ENCODE assay signal across 7 mouse cellular contexts in the genomic region with DNA sequence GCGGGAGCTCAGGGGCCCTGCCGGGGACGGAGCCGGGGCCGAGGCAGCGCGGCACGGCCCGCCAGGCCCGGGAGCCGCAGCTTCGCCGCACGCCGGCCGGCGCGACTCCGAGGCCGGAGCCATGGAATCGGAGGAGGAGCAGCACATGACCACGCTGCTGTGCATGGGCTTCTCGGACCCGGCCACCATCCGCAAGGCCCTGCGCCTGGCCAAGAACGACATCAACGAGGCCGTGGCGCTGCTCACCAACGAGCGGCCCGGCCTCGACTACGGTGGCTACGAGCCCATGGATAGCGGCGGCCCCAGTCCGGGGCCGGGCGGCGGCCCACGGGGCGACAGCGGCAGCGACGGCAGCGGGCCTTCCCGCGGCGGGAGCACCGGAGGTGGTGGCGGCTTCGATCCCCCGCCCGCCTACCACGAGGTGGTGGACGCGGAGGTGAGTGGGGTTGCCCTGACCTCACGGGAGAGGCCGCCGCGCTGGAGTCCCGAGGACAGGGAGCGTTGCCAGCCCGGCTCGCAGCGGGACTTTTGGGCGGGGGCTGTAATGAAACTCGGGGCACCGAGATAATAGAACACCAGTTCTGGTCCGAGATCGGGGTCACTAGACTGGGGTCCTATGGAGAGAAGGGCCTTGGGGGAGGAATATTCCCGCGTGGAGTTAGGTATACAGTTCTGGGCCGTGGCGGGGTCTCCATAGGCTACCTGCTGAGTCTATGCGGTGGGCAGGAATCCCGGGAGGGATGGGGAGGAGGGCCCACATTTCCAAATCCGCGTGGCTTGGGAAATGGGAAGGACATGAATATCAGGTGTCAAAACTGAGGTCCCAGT. TPM values are rescaled to one million over a fixed set of nuclear protein-coding genes. Genes with fewer than 3 reads are reported as not detected.
A peak's percentile ranks its signal among the peaks of the same experiment; 100 is the strongest.
DNase-seq lines count a peak whose midpoint lies in the region; ATAC-seq lines count a peak whose summit lies in the region.

No protein-coding gene starts in this region.

- no peaks in the 10 kb centered on the region for H3K9me3 ChIP-seq in hindbrain, embryonic 13.5 days

- ATAC-seq in activated CD4-positive, CD25-positive, alpha-beta regulatory T cell, adult 4 months = peak; percentile 41
- ATAC-seq in common myeloid progenitor, adult 5-6 weeks (replicated peaks; ENCODE audit: low read depth, poor library complexity, severe bottlenecking) = peak; percentile 7; the same call in 1 of the 2 replicates
- peak; percentile 85 for ATAC-seq in hindbrain, embryonic 13.5 days (ENCODE audit: low FRiP score)
- ATAC-seq in megakaryocyte, adult 5-6 weeks (ENCODE audit: poor library complexity, severe bottlenecking) = peak; percentile 33

- H3K4me2 ChIP-seq in hindbrain, embryonic 13.5 days = peak overlapping the region; percentile 93

- peak; percentile 25 to 48 for DNase-seq in frontal cortex, postnatal 36 days (ENCODE audit: low spot score in 2 of 2)
- DNase-seq in layer of hippocampus, postnatal 36 days = peak; percentile 15 to 48
- DNase-seq in right cerebral cortex, postnatal 36 days (ENCODE audit: low spot score in 2 of 2) = peak; percentile 17 to 30

- peaks cover 43% of the 10 kb centered on the region for H3K4me1 ChIP-seq in hindbrain, embryonic 13.5 days (replicated peaks)

- WGBS in hindbrain, embryonic 13.5 days = under 1% methylated on average over 65 of the region's 81 CpGs

- peak overlapping the region; percentile 92 for H3K4me3 ChIP-seq in hindbrain, embryonic 13.5 days

- H3K36me3 ChIP-seq in hindbrain, embryonic 13.5 days = no peaks in the 10 kb centered on the region

- peak overlapping the region; percentile 95 for H3K9ac ChIP-seq in hindbrain, embryonic 13.5 days

- H3K27me3 ChIP-seq in hindbrain, embryonic 13.5 days = no peaks in the 10 kb centered on the region

- peak overlapping the region; percentile 94 for H3K27ac ChIP-seq in hindbrain, embryonic 13.5 days

RNA-seq across cellular contexts. Expression of a gene that starts 0.6 kb away (rescaled TPM):
- 1 to 10 TPM; 7.2 to 8.5 TPM for polyA plus RNA-seq in activated CD4-positive, CD25-positive, alpha-beta regulatory T cell, adult 4 months (2017; shearing (Covaris generic))
- 65.3 and 75.6 TPM in 2 replicates for total RNA-seq in common myeloid progenitor, adult 5-6 weeks (2017)
- polyA plus RNA-seq in hindbrain, embryonic 13.5 days (2015; fragmentation: Nextera tagmentation; extraction: Ambion mirVana) = 6.9 and 7.1 TPM in 2 replicates
- 10 to 100 TPM; 38.7 to 44.0 TPM for total RNA-seq in layer of hippocampus, postnatal 36 days (2021)
- total RNA-seq in megakaryocyte, adult 5-6 weeks (2015) = 15.5 and 16.3 TPM in 2 replicates
- 17.1 and 19.1 TPM in 2 replicates for total RNA-seq in megakaryocyte, adult 5-6 weeks (2017)

Comparison
In these comparisons a context has a peak if more than half of its experiments do, and no peak if none do; other contexts are left out.
1. Peak in every context shown above with its lines: DNase-seq, ATAC-seq, H3K4me3 ChIP-seq and H3K27ac ChIP-seq.
2. ATAC-seq: peak in every context shown above with its lines; median percentile 85 in hindbrain, embryonic 13.5 days; 41 in activated CD4-positive, CD25-positive, alpha-beta regulatory T cell, adult 4 months; 33 in megakaryocyte, adult 5-6 weeks; 7 in common myeloid progenitor, adult 5-6 weeks.